Mouse (Mus musculus) CH12.LX (cell line): ENCODE results near the gene Chd9.

Experiments
- CHD2 ChIP-seq: IDR thresholded peaks from 2 replicates; pipeline ENCODE4 v1.6.1; 2011; ENCODE audit warnings: low read length, improper control_type of control experiment
- POLR2A ChIP-seq: IDR thresholded peaks from 2 replicates; pipeline ENCODE4 v1.6.1; 2011; ENCODE audit warnings: low read depth, mild to moderate bottlenecking, improper control_type of control experiment, low read length
- RAD21 ChIP-seq: IDR thresholded peaks from 2 replicates; pipeline ENCODE4 v1.6.1; 2011; ENCODE audit warnings: low read depth, mild to moderate bottlenecking, low read length, improper control_type of control experiment, moderate library complexity

- TF ChIP-seq POLR2A (peak; percentile 55), CHD2 (no peak), RAD21 (no peak)
Measured at GRCm38 (mm10) chr8:91070275-91070859, 242.2 kb downstream of the Chd9 start.
